Mouse (Mus musculus) yolk sac, embryonic 10.5 days (tissue): ENCODE data around the gene Tspan18.

ENCODE experiments used
- DNase-seq: peaks from one replicate; pipeline ENCODE4 v3.0.0-alpha.2; 2017; ENCODE audit warnings: low spot score

Tspan18 gene

GRCm38 (mm10) chr2:93154486-93155032 is 179.7 kb downstream of the Tspan18 start:
- DNase-seq, result no peak

GRCm38 (mm10) chr2:93153833-93154232 is 180.5 kb downstream of the Tspan18 start:
- DNase-seq, result no peak

- DNase-seq, result no peak
These were observed 181.3 kb downstream of the Tspan18 start for GRCm38 (mm10) chr2:93152883-93153491.

GRCm38 (mm10) chr2:93152191-93152601 is 182.1 kb downstream of the Tspan18 start:
- no peak for DNase-seq
